Mouse (Mus musculus): ENCODE measurements around the gene Rbm10. TPM values are rescaled to one million over a fixed set of nuclear protein-coding genes. Genes with fewer than 3 reads are reported as not detected.

Gene Rbm10
- polyA plus RNA-seq, 1 experiment from 2014 or later = 55.6 TPM

Other genes with a start within 250 kb of the Rbm10 start
- gene Jade3, start 191.8 kb upstream of the Rbm10 start, polyA plus RNA-seq (2015; fragmentation: Nextera tagmentation; extraction: Ambion mirVana) = 4.7 and 5.3 TPM in 2 replicates
- gene Rgn, start 67.7 kb upstream of the Rbm10 start, polyA plus RNA-seq (2015; fragmentation: Nextera tagmentation; extraction: Ambion mirVana) = 0.31 and 0.68 TPM in 2 replicates
- gene Ndufb11, start 116 bp downstream of the Rbm10 start, polyA plus RNA-seq (2015; fragmentation: Nextera tagmentation; extraction: Ambion mirVana) = 209 and 225 TPM in 2 replicates
- 190 and 191 TPM in 2 replicates for gene Uba1, start 40.8 kb downstream of the Rbm10 start, polyA plus RNA-seq (2015; fragmentation: Nextera tagmentation; extraction: Ambion mirVana)
- gene Cdk16, start 70.5 kb downstream of the Rbm10 start, polyA plus RNA-seq (2015; fragmentation: Nextera tagmentation; extraction: Ambion mirVana) = 115 and 119 TPM in 2 replicates
- 45.3 and 45.6 TPM in 2 replicates for gene Usp11, start 86.4 kb downstream of the Rbm10 start, polyA plus RNA-seq (2015; fragmentation: Nextera tagmentation; extraction: Ambion mirVana)
- 107 and 111 TPM in 2 replicates for gene Araf, start 180.3 kb downstream of the Rbm10 start, polyA plus RNA-seq (2015; fragmentation: Nextera tagmentation; extraction: Ambion mirVana)